Mouse (Mus musculus) A20 (cell line): ENCODE data around the gene Trub1.

ENCODE experiments used
- DNase-seq: peaks from one replicate; pipeline ENCODE4 v3.0.0-alpha.2; 2011; ENCODE audit warnings: low read depth, low spot score

Trub1 gene

GRCm38 (mm10) chr19:57452492-57453217, at the start of gene Trub1:
Gene Trub1, plus strand, starts transcription at chr19:57452912.
- DNase-seq: peak; percentile 89

GRCm38 (mm10) chr19:57403700-57404501, 48.8 kb upstream of the Trub1 start:
- peak; percentile 70 for DNase-seq

GRCm38 (mm10) chr19:57404502-57404848, 48.2 kb upstream of the Trub1 start:
- no peak for DNase-seq

DNA sequence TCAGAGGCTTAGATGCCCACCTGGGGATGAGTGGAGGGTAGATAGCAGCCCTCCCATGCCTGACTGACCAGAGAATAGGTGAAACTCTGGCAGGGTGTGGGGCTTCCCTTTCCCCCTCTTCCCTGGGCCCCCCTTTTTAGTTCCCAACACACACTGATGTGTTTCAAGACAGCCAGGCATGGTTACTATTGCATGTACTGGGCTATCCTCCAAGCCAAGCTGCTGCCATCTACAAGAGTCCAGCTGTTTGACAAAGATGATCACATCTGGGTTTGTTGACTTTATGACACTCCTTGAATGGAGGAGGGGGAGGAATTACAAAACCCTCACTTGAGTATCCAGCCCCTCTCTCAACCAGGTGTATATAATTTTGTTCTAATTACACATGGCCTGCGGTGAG, 44.8 kb upstream of the Trub1 start:
- DNase-seq: no peak

DNA sequence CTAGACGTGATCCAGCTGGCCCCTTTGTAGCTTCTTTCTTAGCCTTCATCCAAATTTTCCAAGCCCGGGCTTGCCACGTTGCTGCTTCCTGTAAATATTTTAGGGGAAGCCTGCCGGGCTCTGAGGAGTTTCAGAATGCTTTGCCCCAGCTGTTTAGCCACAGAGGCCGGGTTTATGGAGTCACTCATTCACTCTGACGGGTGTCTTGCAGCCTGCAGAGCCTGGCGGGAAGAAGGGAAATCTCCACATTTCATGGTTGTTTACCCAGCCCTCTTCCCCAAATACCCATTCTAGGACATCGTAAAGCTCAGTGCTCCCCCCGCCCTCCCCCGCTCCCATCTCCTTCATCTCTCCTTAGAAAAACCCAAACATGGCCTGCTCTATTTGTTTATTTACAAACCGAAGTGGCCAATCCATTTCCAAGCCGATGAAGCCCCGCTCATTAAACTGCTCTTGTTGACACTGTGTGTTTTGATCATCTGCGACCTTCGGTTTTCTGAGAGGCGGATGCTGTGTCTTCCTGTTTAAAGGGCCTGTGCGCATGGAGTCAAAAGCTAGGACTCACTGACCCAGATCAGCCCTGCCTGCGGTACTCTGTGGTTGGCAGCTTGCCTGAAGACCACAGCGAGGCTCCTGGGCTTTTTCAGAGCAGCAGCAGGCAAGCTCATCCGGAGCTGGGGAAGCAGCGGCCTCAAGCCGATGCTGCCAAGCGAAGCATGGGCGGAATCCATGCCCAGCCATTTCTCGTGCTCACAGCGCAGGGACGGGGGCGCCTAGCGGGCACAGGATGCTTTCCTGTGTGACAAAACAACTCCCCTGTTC, 41.1 kb upstream of the Trub1 start:
- no peak for DNase-seq

DNA sequence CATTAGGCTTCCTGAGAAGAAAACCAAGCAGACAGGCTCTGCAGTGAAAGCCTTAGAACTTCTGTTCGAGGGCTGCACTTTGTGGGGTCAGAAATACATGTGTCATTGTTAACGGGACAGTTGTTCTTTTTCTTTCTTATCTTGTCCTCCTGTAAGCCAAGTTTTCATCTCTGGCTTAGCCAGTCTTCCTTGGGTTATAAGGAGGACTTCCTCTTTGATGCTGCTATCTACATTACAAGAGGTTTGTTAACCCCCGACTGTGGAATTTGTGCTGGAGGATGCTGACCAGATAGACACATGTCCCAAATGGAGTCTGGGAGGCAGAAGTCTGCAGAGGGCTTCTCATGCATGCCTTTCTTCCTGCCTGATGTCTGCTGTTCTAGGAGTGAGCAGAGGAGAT, 39.5 kb upstream of the Trub1 start:
- DNase-seq: no peak

DNA sequence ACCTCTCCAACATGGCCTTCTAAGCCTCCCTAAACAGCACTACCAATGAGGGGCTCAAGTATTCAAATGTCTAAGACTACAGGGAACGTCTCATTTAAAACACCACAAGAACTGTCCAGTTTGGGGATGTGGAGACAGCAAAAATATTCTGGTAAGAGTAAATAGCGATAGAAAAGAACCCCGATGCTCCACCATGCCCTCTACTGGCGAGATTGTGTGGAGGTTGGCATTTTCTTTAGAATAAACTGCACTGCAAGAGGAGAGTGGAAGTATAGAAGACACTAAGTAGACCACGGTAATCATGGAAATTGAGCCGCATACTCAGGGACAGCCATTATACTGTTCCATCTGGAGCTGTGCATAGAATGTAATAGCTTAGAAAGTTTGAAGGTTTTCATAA, 38.8 kb upstream of the Trub1 start:
- DNase-seq: no peak

- peak; percentile 15 for DNase-seq
Observed at GRCm38 (mm10) chr19:57415031-57415807, 37.5 kb upstream of the Trub1 start.

DNA sequence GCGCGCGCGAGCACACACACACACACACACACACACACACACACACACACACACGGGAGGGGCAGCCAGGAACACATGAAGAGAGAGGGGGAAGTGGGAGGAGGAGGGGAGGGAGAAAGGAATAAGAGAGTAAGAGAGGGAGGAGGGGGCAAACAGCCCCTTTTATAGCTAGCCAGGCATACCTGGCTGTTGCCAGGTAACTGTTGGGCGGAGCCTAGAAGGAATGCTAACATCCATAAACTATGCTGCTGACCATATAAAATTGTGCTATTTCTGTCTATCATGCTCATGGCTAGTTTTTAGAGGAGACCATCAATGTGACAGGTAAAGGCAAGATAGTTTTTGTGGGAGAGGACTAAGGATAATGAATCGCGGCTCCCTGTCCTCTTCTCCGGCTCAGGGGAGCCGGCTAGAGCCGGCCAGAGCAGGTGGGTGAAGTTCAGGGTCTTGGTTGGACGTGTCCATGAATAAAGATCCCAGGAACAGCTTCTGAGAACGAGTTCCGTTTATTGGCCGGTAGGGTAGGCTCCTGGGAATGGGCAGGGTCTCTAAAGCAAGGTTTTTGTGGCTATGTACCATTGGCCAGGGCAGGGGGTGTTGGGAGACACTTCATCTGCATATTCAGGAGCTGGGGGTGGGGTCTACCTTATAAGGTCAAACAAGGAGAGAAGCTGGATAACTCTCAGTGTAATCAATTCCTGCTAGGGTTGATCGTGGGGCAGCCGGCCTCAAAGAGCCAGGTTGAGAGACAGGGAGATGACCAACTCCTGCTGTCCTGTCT, 34.7 kb upstream of the Trub1 start:
- DNase-seq: no peak

GRCm38 (mm10) chr19:57423402-57423801, 29.3 kb upstream of the Trub1 start:
- no peak for DNase-seq

DNA sequence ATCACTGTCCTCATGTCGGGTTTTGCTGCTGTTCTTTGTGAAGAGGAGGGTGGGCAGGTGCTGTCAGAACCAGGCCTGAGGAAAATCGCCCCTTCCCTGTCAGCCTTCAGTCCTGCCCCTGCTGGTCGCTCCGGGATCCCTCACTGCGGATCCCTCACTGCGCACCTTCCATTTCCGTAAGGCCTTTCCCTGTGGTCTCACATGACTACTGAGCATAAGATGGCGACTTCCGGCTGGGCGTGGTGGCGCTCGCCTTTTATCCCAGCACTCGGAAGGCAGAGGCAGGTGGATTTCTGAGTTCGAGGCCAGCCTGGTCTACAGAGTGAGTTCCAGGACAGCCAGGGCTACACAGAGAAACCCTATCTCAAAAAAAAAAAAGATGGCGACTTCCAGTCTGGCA, 27.4 kb upstream of the Trub1 start:
- no peak for DNase-seq

DNA sequence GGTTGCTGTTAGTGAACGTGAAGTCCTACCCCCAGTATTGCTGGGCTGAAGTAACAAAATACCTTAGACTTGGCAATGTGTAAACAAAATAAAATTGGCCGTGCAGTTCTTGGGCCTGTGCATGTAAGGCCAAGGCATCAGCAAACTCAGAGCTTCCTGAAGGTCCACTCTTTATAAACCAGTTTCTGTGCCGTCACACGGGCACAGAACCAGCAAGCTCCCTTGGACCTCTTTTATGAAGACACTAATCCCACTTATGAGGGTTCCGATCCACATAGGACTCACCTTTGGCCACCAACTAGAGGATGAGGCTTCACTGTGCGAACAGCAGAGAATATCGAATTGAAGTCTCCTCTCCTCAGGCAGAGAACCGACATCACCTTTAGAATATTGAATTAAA, 25.9 kb upstream of the Trub1 start:
- DNase-seq: no peak

DNA sequence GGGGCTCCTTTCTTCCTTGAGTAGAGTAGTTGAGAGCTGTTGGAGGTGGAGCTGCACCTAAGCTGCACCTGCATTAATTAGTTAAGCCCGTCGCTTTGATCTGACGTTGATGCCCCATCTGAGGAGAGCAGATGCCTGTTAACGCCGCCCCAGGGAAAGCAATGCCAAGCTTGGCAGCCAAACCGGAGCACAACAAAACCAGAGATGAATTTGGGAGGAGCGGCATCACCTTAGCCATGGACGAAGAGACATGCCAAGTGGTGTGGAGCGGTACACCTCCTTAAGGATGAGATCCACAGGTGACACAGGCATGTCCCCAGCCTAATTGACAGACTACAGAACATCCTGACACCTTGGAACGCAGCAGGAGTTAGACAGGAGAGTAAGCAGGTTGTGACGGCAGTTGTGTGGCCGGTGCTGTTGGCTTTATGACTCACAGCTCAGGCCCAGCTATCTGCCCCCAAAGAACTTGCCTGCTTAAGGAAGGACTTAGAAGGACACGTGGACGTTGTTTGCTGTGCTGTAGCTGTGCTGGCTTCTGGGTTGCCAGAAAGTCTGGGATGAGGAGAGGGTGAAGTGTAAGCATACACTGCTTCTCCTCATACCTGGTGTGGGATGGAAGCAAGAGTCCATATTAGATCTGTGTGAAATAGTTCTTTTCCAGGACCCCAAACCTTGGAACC, 24.8 kb upstream of the Trub1 start:
- no peak for DNase-seq

GRCm38 (mm10) chr19:57428641-57429040, 24.1 kb upstream of the Trub1 start:
- DNase-seq: no peak

DNA sequence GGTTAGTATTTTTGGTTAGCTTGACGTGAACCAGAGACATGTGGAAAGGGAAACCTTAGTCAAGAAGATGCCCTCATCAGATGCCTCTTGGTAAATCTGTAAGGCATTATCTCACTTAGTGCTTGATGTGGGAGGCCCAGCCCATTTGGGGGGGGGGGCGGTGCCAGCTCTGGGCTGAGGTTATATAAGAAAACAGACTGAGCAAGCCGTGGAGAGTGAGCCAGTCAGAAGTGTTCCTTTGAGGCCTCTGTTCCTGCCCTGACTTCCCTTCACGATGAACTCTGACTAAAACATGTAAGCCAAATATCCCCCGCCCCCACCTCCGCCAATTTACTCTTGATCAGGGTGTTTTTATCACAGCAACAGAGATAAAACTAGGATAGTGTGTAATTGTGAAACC, 22.8 kb upstream of the Trub1 start:
- DNase-seq: no peak

DNA sequence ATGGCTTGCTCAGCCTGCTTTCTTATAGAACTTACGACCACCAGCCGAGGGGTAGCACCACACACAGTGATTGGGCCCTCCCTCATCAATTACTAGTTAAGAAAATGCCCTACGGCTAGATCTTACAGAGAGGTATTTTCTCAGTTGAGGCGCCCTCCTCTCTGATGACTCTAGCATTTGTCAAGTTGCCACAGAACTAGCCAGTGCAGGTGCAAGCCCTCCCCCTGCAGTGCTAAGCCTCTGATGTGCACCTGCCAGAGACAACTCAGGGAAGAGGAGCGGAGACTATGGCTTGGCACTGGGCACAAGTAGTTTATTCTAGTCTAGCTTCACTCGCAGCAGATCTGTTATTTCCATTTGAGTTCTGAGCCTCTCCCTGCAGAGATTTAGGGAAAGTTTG, 21.2 kb upstream of the Trub1 start:
- DNase-seq: peak; percentile 31

- no peak for DNase-seq
Observed at GRCm38 (mm10) chr19:57434024-57434423, 18.7 kb upstream of the Trub1 start.

DNA sequence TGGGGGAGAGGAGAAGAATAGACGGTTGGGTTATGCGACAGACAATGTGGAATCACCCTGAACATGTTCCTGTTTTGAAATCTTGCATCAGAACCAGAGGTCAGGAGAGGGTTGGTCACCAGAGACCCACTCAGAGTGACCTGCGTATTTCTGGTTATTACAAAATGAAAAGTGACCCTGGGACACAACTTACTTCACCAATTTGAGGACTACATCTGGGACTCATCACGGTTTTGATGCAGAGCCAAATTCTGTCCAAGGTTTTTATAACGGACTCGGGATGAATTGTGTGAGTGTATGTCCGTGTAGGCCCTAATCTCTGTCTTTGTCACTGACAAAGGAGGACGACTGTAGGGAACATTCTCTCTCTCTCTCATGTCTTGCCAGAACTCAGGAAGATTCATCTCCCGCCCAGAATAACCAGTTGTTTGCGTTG, 16.1 kb upstream of the Trub1 start:
- no peak for DNase-seq

- DNase-seq: no peak
Observed at GRCm38 (mm10) chr19:57437042-57437441, 15.7 kb upstream of the Trub1 start.

DNA sequence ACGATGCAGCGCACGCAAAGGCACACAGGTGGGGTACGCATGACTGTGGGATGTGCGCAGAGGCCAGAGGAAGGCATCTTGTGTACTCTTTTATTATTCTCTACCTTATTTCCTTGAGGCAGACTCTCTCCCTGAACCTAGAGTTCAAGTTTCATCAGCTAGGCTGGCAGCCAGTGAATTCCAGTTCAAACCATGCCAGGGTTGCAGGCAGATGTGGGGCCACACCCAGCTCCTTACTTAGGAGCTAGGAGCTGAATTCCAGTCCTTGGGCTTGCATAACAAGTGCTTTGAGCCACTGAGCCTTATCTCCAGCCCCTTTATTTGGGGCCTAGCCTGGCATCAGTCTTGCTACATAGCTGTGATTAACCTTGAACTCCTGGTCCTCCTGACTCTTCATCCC, 13.4 kb upstream of the Trub1 start:
- DNase-seq: no peak
